Mouse (Mus musculus) hindbrain, embryonic 13.5 days (tissue): ENCODE data around the gene Fam163b. TPM values are rescaled to one million over a fixed set of nuclear protein-coding genes. Genes with fewer than 3 reads are reported as not detected.

Source experiments
- ATAC-seq: fragments of 200-750 bp; cut with Nextera tagmentation; 2 replicates; pipeline ENCODE4 v1.8.0; 2017; ENCODE audit warnings: moderate TSS enrichment; ENCODE audit not compliant: low FRiP score
- H3K27ac ChIP-seq: fragments of 300-500 bp; sonication (generic); 2 replicates; pipeline ENCODE4 v1.5.1; 2015; ENCODE audit warnings: inconsistent platforms, mild to moderate bottlenecking, moderate library complexity
- H3K27me3 ChIP-seq: fragments of 300-500 bp; sonication (generic); 2 replicates; pipeline ENCODE4 v1.6.1; 2015; ENCODE audit warnings: mild to moderate bottlenecking, inconsistent platforms
- H3K36me3 ChIP-seq: fragments of 300-500 bp; sonication (generic); 2 replicates; pipeline ENCODE4 v1.6.1; 2015; ENCODE audit warnings: mild to moderate bottlenecking, inconsistent platforms
- H3K4me1 ChIP-seq: fragments of 300-500 bp; sonication (generic); replicated peaks from 2 replicates; pipeline ENCODE4 v1.6.1; 2015; ENCODE audit warnings: inconsistent platforms
- H3K4me2 ChIP-seq: fragments of 300-500 bp; sonication (generic); 2 replicates; pipeline ENCODE4 v1.6.1; 2015; ENCODE audit warnings: inconsistent platforms, mild to moderate bottlenecking, moderate library complexity
- H3K4me3 ChIP-seq: fragments of 300-500 bp; sonication (generic); 2 replicates; pipeline ENCODE4 v1.5.1; 2015; ENCODE audit warnings: mild to moderate bottlenecking, inconsistent platforms
- H3K9ac ChIP-seq: fragments of 300-500 bp; sonication (generic); 2 replicates; pipeline ENCODE4 v1.6.1; 2015; ENCODE audit warnings: mild to moderate bottlenecking, inconsistent platforms
- H3K9me3 ChIP-seq: fragments of 300-500 bp; sonication (generic); 2 replicates; pipeline ENCODE4 v1.6.1; 2016; ENCODE audit warnings: inconsistent platforms
- WGBS: fragments of 180-500 bp; shearing (Covaris S2); methylation state at CpG from one replicate; pipeline ENCODE4 v1.1.7; 2015; 5-methylcytosine and 5-hydroxymethylcytosine counted together
- polyA plus RNA-seq: library from polyadenylated mRNA; unstranded; fragments of >200 nt; fragmentation: Nextera tagmentation; extraction: Ambion mirVana; gene quantifications from 2 replicates; pipeline ENCODE4 v1.2.1, GENCODE M21; 2015

Gene Fam163b
- polyA plus RNA-seq, 1 experiment from 2014 or later: 2.9 TPM

DNA sequence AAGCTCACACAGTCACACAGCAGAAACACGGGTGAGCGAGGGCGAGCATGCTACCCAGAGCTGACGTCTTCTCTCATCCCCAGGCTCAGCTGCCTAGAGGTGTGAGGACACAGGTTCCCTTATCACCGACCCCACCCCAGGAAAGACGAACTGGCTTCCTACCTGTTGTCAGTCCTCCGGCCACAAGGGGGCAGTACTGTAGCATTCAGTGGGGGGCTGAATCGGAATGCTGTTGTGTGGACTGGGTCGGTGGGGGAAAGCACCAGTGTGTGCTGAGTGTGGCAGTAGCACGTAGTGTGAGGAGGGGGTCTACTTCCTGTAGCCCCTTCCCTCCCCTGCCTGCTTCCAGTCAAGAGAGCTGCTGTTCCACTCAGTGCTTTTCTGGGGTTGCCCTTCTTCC is 16.3 kb downstream of the Fam163b start:
- Histone ChIP-seq H3K4me2 (no peak overlapping the region), H3K36me3 (no peaks in the 10 kb centered on the region), H3K4me3 (no peak overlapping the region), H3K27me3 (0 out of 2 replicates have a peak, but pooled peaks cover 8% of the 10 kb centered on the region), H3K9me3 (no peaks in the 10 kb centered on the region), H3K9ac (no peak overlapping the region), H3K4me1 (peaks cover 22% of the 10 kb centered on the region), H3K27ac (no peak overlapping the region)
- WGBS: 41% methylated on average over 10 of the region's 10 CpGs
- ATAC-seq: no peak

DNA sequence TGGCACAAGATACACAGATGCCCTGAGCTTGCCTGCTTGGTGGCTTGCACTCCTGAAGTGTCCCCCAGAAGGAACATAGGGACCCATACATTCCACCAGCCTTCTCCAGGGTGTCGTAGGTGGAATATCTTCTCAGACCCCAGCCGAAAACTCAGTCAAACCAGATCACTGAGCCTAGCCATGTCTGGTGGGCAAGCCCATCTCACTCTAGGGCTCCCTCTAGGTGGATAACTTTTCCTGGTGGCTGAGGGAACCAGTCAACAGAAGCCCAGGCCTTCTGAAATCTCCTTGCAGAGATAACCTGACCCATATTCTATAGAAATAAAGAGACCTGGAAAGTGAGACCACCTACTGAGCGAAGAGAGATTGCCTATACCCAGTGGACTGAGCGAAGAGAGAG is 19.2 kb downstream of the Fam163b start:
- Histone ChIP-seq H3K4me3 (no peak overlapping the region), H3K9ac (no peak overlapping the region), H3K27me3 (peaks cover 22% of the 10 kb centered on the region; the same call in 1 of the 2 replicates), H3K36me3 (no peaks in the 10 kb centered on the region), H3K27ac (no peak overlapping the region), H3K9me3 (no peaks in the 10 kb centered on the region), H3K4me1 (peaks cover 34% of the 10 kb centered on the region), H3K4me2 (no peak overlapping the region)
- WGBS: 91% methylated on average over 4 of the region's 4 CpGs
- no peak for ATAC-seq

DNA sequence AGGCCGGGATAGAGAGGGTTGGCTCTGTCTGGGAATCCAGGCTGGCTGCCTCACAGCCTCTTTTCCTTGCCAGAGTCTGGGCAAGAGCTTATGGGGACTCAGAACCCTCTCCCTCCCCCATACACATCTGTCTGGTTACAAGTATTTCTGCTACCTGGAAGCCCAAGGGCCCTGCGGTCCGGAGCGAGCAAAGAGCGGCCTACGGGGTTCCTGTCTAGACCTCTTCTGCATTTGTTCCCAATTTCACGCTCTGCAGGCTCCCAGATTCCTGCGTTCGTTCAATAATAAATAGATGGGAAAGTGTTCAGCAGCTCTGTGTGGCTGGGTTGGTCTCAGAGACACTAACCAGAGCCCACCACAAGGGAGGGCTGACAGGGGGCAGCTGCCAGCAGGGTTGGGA is 19.7 kb downstream of the Fam163b start:
- Histone ChIP-seq H3K9ac (no peak overlapping the region), H3K27me3 (peaks cover 19% of the 10 kb centered on the region; the same call in 1 of the 2 replicates), H3K4me2 (no peak overlapping the region), H3K4me3 (no peak overlapping the region), H3K36me3 (no peaks in the 10 kb centered on the region), H3K9me3 (no peaks in the 10 kb centered on the region), H3K4me1 (peaks cover 34% of the 10 kb centered on the region), H3K27ac (peak overlapping the region; percentile 69; the same call in 1 of the 2 replicates)
- WGBS: 33% methylated on average over 9 of the region's 9 CpGs
- ATAC-seq: 0 out of 2 replicates have a peak, but pooled peaks have one; percentile 18

DNA sequence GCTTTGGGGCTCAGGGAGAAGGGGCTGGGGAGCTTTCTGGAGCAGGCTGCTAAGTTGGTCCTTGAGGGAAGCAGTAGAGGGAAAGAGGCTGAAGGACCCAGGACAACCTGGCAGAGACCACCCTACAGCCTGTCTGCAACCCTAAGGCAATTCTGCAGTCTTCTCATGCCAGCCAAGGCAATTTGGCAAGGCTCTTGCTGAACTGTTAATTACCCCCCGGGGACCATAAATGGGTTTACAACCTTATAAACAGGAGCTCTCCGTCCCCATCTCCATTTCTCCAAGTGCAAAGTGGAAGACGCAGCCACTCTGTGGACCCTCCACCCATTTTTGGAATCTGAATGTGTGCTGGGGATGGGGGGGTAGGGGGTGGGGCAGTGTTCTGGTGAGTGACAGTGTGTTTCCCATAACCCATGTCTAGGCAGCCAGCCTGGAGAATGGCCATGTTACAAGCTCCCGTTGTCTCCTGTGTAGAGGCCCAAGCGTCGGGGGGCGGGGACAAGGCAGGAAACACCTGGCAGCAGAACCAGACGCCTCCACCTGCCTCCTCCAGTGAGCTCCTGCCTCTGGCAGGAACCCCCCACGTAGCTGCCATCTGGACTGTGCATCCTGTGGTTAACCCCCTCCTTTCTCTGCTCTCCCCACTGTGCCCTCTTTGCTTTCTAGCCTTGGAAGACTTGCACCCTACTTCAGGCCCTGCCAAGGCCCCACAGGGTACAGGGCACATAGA is 20.5 kb downstream of the Fam163b start:
- no peaks in the 10 kb centered on the region for H3K9me3 ChIP-seq
- H3K27ac ChIP-seq: peak overlapping the region; percentile 69
- H3K36me3 ChIP-seq: no peaks in the 10 kb centered on the region
- H3K4me1 ChIP-seq: peaks cover 34% of the 10 kb centered on the region
- 40% methylated on average over 9 of the region's 9 CpGs for WGBS
- H3K27me3 ChIP-seq: peaks cover 19% of the 10 kb centered on the region; the same call in 1 of the 2 replicates
- H3K9ac ChIP-seq: 0 out of 2 replicates have a peak overlapping the region, but pooled peaks have one; percentile 20
- no peak overlapping the region for H3K4me3 ChIP-seq
- 0 out of 2 replicates have a peak, but pooled peaks have one; percentile 49 for ATAC-seq
- H3K4me2 ChIP-seq: no peak overlapping the region

DNA sequence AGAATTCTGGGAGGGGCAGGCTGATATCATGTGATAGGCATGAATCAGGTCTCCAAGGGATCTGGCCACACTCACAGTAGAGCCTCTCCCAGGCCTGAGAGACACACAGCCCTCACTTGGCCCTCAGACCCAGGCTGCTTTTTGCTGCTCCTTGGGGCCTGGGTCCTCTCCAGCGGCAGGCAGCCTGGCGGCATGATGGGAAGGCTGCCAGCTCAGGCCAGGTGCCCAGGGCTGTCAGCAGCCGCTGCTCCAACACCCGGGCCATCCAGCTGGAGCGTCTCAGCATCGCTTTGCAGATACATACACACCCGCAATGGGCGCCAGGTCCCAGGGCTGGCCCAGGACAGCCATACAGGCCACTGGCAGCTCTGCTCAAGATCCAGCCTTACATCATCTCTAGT is 22.1 kb downstream of the Fam163b start:
- Histone ChIP-seq H3K27ac (peak overlapping the region; percentile 37; the same call in 1 of the 2 replicates), H3K9me3 (no peaks in the 10 kb centered on the region), H3K27me3 (peaks cover 19% of the 10 kb centered on the region; the same call in 1 of the 2 replicates), H3K4me3 (no peak overlapping the region), H3K4me2 (no peak overlapping the region), H3K9ac (no peak overlapping the region), H3K36me3 (no peaks in the 10 kb centered on the region), H3K4me1 (peaks cover 34% of the 10 kb centered on the region)
- 73% methylated on average over 8 of the region's 8 CpGs for WGBS
- ATAC-seq: no peak

DNA sequence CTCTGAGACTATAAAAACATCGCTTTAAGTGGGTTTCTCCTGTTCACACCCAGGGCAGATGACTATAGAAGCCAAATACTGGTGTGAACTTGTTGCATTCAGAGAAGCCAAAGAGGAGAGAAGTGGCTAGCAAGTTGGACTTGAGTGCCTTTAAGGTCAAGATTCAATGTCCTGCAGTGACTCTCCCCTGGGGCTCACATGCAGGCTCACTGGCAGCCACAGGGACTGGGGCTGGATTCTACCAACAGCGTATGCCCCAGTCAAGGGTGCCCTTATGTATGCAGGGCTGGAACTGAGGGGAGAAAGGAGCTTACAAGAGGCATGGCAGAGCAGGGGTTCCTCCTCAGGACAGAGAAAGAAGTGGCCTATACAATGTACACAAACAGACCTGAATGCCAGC is 22.5 kb downstream of the Fam163b start:
- WGBS: 90% methylated on average over 2 of the region's 2 CpGs
- H3K4me2 ChIP-seq: no peak overlapping the region
- no peak overlapping the region for H3K27ac ChIP-seq
- H3K4me1 ChIP-seq: peaks cover 34% of the 10 kb centered on the region
- ATAC-seq: no peak
- H3K4me3 ChIP-seq: no peak overlapping the region
- H3K27me3 ChIP-seq: peaks cover 14% of the 10 kb centered on the region; the same call in 1 of the 2 replicates
- H3K9me3 ChIP-seq: no peaks in the 10 kb centered on the region
- no peaks in the 10 kb centered on the region for H3K36me3 ChIP-seq
- H3K9ac ChIP-seq: no peak overlapping the region

DNA sequence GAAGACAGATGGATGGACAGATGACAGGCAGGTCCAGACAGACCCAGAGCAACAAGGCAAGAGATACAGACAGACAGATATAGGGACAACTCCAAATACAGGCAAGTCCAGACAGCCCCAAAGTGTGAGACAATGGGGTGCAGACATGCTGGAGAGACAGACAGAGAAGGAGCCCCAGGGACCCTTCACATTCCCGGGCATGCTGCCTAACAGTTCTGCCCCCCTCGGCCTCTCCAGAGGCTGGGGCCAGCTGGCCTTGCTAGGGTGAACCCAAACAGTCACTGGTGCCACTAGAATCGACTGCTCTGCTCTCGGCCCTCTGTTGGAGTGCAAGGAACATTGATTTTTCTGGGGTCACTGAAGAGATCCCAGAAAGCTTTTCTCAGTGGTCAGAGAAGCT is 23.8 kb downstream of the Fam163b start:
- no peak for ATAC-seq
- Histone ChIP-seq H3K4me3 (no peak overlapping the region), H3K9me3 (no peaks in the 10 kb centered on the region), H3K27ac (no peak overlapping the region), H3K27me3 (peaks cover 16% of the 10 kb centered on the region; the same call in 1 of the 2 replicates), H3K4me2 (no peak overlapping the region), H3K36me3 (no peaks in the 10 kb centered on the region), H3K9ac (no peak overlapping the region), H3K4me1 (peaks cover 34% of the 10 kb centered on the region)
- 66% methylated on average over 4 of the region's 4 CpGs for WGBS

DNA sequence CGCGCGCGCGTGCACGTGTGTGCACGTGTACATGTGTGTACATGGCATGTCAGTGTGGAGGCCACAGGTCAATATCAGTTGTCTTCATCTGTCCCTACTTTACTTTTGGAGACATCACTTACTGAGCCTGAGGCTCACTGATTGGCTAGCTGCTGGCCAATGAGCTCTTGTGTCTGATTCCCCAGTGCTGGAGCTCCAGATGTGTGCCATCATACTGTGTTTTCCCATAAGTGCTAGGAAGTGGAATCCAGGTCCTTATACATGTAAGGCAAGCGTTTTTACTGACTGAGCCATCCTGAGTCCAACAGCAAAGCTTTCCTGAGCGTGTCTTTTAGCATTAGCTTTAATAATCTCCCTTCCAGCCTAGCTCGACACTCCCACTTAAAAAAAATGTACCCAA is 28.1 kb downstream of the Fam163b start:
- WGBS: 89% methylated on average over 10 of the region's 10 CpGs
- ATAC-seq: no peak

DNA sequence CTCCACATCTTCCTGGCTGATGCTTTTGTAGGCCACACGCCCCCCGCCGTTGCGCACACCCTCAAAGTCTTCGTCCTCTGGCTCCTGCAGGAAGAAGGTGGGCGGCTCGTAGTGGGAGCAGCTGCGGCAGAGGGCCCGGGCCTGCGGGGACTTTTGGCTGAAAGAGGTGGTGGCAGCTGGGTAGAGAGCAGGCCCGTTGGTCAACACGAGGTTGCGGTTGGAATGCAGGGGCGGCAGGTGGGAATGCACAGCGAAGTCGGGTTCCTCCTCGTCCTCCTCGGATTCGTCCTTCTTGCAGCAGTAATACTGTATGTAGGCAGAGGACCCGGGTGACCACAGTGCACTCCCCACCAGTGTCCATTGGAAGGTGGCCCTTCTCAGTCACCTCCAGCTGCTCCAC is 29.7 kb downstream of the Fam163b start:
- no peak overlapping the region for H3K4me2 ChIP-seq
- H3K4me1 ChIP-seq: no peaks in the 10 kb centered on the region; the same call in none of the 2 replicates
- no peak overlapping the region for H3K9ac ChIP-seq
- H3K4me3 ChIP-seq: no peak overlapping the region
- H3K27me3 ChIP-seq: 0 out of 2 replicates have a peak, but pooled peaks cover 16% of the 10 kb centered on the region
- ATAC-seq: no peak
- 77% methylated on average over 20 of the region's 20 CpGs for WGBS
- H3K27ac ChIP-seq: no peak overlapping the region
- no peaks in the 10 kb centered on the region for H3K36me3 ChIP-seq
- no peaks in the 10 kb centered on the region for H3K9me3 ChIP-seq

More for the DNA sequence above, 28.1 kb downstream of the Fam163b start:
- Histone ChIP-seq H3K9ac (no peak overlapping the region), H3K4me1 (no peaks in the 10 kb centered on the region; the same call in none of the 2 replicates), H3K4me2 (no peak overlapping the region), H3K9me3 (no peaks in the 10 kb centered on the region), H3K27ac (no peak overlapping the region), H3K27me3 (peaks cover 24% of the 10 kb centered on the region; the same call in 1 of the 2 replicates), H3K36me3 (no peaks in the 10 kb centered on the region), H3K4me3 (no peak overlapping the region)

DNA sequence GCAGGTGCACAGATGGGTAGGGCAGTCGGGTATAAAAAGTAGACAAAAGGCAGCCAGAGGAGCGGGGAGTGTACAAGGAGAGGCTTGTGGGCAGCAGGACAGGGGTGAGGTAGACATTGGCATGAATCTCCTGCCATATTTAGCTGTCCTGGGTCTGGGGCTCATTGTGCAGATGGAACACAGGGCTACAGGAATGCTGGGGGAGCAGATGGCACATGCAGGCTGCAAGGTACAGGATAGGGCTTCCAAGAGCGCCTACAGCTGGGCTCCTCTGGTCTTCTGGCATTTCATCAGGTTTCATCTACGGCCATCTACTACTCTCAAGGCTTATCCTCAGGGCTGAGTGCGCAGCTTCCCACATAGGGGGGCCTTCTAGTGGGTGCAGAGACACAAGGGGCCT is 33.2 kb downstream of the Fam163b start:
- no peaks in the 10 kb centered on the region for H3K9me3 ChIP-seq

DNA sequence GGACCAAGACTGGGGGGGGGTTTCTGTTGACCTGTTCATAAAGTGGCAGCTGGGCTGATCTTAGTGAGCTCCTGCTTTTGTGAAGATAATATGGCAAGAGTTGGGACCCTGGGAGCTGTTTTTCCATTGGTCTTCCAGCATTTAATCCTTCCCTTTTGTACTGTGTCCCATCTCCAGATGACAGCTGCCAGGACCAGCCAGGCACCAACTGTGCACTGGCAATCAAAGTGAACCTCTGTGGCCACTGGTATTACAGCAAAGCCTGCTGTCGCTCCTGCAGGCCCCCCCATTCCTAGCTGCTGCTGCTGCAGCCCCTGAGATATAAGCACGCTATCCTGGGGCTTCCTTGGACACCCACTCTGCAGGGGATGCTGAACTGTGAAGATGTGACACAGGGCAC is 34.1 kb downstream of the Fam163b start:
- Histone ChIP-seq H3K9me3 (no peaks in the 10 kb centered on the region), H3K4me3 (no peak overlapping the region), H3K4me1 (no peaks in the 10 kb centered on the region; the same call in none of the 2 replicates), H3K9ac (no peak overlapping the region), H3K36me3 (no peaks in the 10 kb centered on the region), H3K4me2 (no peak overlapping the region), H3K27me3 (0 out of 2 replicates have a peak, but pooled peaks cover 12% of the 10 kb centered on the region), H3K27ac (no peak overlapping the region)
- ATAC-seq: no peak
- 69% methylated on average over 2 of the region's 2 CpGs for WGBS

More for the DNA sequence above, 33.2 kb downstream of the Fam163b start:
- Histone ChIP-seq H3K27me3 (0 out of 2 replicates have a peak, but pooled peaks cover 16% of the 10 kb centered on the region), H3K4me2 (no peak overlapping the region), H3K36me3 (no peaks in the 10 kb centered on the region), H3K4me1 (no peaks in the 10 kb centered on the region; the same call in none of the 2 replicates), H3K4me3 (no peak overlapping the region), H3K27ac (no peak overlapping the region), H3K9ac (no peak overlapping the region)
- 71% methylated on average over 5 of the region's 5 CpGs for WGBS
- ATAC-seq: no peak

DNA sequence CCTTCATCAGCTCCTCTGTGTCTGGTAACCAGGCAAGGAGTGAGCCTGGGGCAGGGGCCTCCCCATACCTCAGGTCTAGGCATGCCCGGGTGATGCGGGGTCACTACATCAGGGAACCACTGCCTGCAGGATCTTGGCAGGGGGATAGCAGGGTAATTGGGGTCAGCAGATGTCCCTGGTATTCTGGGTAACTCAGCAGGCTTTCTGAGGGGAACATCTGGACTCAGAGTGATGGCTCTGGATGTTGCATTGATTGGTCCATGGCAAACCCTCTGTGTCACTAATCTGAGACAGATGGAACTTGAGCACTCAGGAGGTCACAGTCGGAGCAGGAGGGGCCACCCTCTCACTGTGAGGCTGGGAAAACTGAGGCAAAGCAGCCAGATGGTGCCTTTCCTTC is 35.5 kb downstream of the Fam163b start:
- Histone ChIP-seq H3K9me3 (no peaks in the 10 kb centered on the region), H3K4me1 (no peaks in the 10 kb centered on the region; the same call in none of the 2 replicates), H3K4me3 (no peak overlapping the region), H3K9ac (no peak overlapping the region), H3K36me3 (no peaks in the 10 kb centered on the region), H3K27ac (no peak overlapping the region), H3K4me2 (no peak overlapping the region), H3K27me3 (0 out of 2 replicates have a peak, but pooled peaks cover 7% of the 10 kb centered on the region)
- no peak for ATAC-seq
- WGBS: 55% methylated on average over 3 of the region's 3 CpGs
